Mouse (Mus musculus) cerebellum, postnatal 10 days (tissue): ENCODE measurements around the gene Srxn1.

Source experiments
- DNase-seq, 2 experiments: peaks; one replicate each; pipeline ENCODE4 v3.0.0; 2021; ENCODE audit warnings: mixed read lengths in 2 of 2

The Srxn1 gene

DNA sequence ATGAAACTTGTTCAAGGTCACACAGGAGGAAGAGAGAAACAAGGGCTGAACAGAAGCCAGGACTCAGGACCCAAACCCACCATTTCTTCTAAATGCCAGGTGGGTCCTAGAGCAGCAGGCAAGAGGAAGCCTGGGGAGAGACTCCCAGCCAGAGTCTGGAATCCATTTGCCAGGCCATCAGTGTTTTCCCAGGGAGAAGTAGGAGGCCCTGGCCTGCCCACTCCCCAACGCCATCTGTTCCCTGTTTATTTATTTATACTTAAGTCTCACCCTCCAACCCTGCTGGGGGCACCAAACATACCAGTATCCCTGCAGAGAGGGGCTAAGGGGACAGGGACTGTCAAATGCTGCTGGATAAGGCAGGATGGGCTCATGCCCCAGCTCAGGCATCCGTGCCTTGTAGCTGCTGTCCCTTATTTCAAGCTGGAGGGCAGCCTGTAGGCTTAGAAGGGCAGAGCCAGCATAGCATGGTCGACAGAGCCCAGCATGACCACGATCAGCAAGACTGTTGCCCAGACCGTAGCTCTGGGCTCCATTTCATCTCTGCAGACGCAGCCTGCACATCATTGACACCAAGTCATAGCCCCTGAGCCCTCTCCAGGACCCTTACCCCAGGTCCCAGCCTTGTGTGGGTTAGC is 14.0 kb downstream of the Srxn1 start:
- DNase-seq = peak; percentile 77 to 84

DNA sequence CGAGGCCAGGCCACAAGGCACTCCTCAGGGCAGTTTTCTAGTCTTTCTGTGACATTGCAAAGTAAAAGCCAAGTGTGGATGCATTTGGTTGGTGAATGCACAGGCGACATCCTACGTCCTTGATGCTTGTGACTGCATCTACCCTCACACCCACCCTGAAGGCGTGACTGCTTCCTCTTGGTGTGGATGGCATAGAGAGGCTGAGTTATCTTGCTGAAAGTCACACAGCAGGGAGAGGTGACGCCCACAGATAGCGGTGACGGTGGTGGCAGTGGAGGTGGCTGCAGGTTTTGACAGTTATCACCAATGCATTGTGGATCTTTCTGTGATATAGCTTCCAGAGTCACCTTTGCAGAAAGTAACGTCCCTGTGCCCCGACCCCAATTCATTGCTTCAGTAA is 17.6 kb downstream of the Srxn1 start:
- DNase-seq = no peak

DNA sequence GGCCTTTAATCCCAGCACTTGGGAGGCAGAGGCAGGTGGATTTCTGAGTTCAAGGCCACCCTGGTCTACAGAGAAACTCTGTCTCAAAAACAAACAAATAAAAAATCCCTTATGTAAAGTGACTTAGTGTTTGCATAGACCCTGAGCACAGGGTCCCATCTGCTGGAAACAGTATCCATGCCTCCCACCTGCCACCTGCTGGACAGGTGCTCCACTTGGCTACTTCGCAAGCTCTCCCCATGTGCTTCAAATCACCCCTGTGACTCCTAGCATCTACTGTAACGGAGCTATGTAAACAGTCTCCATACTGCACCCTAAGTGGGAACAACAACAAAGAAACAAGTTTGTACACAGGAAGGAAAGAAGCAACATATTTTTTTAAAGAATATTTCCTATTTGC is 23.3 kb downstream of the Srxn1 start:
- DNase-seq = no peak

DNA sequence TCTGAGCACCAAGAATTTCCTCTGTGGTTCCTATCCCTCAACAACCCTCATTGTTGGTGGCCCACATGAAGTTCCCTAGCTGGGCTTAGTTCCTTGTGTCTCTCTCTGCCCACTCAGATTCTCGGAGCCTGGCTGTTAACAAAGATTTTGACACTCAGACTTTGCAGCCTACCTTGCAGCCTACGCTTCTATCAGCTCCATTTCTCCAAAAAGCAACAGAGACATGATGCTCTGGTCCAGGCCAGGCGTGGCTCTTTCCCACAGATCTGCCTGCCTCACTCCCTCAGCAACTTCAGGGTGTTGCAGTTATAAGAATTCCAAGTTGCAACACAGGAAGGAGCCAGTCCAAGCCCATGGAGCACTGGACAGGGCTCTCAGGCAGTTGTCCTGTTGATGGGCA is 24.5 kb downstream of the Srxn1 start:
- no peak for DNase-seq

DNA sequence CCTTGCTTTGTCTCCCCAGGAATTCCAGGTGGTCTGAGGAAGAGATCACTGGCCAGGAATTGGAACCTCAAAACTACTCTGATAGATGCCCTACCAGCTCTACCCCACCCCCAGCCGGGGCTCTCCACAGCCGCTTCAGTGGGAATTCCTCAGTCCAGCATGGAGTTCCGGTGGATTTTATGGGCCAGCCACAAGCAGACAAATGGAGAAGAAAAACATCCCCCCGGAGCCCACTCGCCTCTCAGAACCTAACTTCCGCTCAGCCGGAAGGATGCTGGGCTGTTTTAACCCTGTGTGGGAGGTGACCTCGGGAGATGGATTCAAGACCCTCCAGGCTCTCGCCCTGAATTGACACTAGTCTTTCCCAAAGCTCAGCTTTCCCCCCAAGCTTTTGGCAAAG is 26.7 kb downstream of the Srxn1 start:
- no peak for DNase-seq

DNA sequence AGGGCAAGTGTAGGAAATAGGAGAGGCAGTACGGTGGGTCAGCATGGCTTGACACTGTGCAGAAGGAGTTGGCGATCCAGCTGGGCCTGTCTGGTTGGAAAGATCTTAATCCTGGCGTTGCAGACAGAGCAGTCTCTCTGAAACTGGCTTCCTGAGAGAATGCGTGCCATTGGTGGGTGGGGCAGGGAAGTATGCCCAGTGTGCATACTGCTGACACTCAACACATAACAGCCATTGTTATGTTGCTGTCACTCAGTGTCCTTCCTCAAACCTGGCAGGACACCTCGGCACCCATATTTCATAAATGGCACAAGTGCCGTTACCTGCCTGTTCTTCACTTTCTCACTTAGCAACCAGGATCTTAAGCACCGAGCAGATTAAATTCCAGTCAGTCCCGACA is 27.4 kb downstream of the Srxn1 start:
- no peak for DNase-seq

DNA sequence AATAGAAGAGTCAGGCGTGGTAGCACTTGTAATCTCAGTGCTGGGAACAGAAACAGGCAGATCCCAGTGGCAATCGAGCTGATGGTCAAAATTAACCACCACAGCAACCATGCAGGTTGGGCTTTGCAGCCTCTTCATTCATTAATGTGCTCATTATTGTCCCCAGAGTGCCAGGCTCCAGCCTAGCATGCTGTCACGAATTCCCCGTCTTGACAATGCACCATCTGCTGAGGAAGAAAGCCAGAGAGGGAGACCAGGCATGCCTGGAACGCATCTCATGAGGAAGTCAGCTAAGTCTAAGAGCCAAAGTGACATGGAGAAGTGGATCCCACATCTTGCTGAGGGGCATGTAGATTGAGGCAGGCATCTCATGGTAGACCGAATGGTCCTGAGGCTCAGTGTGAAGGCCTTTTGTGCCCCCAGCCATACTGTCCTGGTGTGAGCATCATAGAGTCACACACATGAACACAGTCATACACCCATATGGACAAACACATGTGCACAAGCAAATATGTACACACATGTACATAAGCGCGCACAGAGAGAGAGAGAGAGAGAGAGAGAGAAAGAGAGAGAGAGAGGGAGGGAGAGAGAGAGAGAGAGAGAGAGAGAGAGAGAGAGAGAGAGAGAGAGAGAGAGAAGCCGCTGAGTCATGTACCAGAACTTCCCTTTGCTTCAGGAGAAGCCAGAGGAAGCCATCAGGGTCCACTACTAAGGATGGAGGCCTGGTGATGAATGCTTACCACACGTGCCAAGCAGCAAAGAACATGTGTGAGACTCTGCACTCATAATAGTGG is 34.1 kb downstream of the Srxn1 start:
- peak; percentile 70 to 77 for DNase-seq

DNA sequence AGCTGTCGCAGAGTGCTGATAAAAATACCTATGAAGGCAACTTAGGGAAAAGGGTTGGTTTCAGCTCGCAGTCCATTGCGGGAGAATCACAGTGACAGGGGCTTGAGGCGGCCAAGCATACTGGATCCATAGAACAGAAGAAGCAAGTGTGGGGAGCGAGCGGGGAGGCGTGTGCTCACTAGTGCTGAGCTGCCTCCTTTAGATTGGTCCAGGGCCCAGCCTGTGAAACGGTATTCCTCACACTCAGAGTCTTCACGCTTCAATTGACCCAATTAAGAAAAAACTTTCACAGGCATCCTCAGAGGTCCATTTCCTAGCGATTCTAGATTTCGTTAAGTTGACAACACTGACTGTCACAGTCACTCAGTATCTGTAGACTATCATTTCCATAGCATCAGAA is 35.6 kb downstream of the Srxn1 start:
- DNase-seq = no peak

DNA sequence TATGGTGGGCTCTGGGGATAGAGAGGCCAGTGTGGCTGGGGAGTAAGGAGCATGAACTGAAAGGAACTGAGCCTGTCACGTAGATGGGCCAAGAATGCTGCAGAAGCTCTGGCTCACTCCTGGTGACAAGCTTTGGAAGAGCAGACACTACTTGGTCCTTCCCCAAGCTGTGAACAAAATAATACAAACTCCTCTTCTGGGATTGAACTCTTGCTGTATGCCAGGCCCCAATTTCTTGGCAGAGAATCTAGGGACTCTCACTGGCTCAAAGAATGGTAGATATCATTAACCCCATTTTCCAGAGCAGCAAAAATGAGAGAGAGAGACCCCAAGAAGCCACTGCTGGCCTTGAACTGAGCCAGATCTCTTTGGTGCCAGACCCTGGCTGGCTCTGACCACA is 36.2 kb downstream of the Srxn1 start:
- no peak for DNase-seq

DNA sequence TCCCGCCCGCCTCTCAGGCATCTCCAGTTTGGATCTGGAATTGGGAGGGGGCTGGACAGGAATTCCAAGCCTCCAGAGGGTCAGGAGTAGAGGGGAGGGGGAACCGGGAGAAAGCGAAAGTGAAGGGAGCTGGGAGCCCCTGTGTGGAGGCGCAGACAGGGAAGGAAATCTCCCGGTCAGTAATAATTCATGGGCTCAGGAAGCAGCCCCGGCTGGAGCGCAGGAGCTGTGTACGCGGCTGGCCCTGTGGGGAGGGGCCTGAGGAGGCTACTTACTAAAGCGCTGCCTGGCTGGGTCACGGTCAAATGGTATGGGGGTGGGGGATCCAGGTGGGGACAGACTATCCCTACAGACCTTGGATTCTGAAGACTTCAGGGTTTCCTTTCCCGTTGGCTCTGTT is 36.7 kb downstream of the Srxn1 start:
- peak in 1 of 2 experiments; percentile 56 for DNase-seq

DNA sequence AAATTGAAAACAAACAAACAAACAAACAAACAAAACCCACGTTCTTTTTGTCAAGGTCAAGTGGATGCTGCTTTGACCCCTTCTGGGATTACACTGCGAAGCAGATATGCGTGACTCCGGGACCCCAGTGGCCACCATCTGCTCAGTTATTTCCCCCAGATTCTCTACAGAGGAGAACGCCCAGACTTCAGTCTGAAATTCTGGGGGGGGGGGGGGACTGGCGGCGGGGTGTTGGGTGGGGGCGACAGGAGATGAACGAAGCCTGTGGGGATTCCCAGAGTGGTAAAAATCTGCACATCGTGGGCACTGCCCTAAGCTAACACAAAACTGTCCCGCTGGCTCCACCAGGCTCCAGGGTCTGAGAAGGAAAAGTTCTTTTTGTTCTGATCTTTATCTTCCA is 37.3 kb downstream of the Srxn1 start:
- no peak for DNase-seq

DNA sequence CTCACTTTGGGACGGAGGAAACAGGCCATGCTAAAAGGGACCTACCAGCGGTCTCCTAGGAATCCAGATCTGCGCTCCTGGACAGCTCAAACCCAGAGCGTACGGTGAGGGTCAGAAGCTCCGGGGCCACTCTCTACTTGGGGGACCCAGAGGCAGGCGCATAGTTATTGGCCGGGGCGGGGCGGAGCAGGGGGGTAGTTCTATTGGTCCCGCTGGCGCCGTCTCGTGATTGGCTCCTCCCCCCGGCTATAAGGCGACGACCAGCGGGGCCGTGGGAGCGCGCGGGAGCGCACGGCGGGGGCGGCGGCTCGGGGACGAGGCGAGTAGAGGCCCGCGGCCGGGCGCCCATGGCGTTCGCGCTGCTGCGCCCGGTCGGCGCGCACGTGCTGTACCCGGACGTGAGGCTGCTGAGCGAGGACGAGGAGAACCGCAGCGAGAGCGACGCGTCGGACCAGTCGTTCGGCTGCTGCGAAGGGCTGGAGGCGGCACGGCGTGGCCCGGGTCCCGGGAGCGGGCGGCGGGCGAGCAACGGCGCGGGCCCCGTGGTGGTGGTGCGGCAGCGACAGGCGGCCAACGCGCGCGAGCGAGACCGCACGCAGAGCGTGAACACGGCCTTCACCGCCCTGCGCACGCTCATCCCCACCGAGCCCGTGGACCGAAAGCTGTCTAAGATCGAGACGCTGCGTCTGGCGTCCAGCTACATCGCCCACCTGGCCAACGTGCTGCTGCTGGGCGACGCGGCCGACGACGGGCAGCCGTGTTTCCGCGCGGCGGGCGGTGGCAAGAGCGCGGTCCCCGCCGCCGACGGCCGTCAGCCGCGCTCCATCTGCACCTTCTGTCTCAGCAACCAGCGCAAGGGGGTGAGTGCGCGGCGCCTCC is 38.2 kb downstream of the Srxn1 start, which contains the start of gene Tcf15:
Gene Tcf15 (plus strand): TSS at position 283 of the 879 bp plus-strand sequence.
- DNase-seq = peak; percentile 81 to 85

DNA sequence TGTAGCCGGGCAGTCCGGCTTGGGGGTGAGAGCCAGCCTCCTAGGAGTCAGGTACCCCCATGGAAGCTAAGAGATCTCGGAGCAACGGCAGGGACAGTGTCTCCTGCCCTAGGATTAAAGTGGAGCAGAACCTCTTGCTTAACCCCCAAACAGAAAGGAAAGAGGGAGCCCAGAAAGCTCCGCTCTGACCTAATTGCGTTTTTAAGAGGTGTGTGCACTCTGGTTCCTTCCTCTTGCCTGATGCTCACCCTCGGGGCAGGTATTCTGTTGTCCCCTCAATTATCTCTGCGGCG is 38.8 kb downstream of the Srxn1 start:
- DNase-seq = no peak

DNA sequence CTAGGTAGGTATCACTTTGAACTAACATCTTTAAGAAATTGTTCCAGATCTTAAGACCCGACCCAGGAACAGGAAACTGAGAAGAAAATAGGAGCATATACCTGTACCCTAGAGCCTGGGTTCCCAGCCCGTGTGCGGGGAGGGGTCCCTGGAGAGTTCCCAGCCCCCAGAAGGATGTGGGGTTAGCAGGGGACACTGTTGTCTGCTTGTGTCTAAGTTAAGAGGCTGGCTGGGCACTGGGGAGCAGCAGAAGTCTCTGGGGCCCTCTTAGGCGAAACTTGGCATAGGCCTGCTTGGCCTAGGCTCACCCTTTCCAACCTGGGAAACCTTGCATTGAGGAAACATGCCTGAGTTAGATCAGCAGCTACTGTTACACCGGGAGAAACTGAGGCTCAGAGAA is 39.2 kb downstream of the Srxn1 start:
- no peak for DNase-seq

DNA sequence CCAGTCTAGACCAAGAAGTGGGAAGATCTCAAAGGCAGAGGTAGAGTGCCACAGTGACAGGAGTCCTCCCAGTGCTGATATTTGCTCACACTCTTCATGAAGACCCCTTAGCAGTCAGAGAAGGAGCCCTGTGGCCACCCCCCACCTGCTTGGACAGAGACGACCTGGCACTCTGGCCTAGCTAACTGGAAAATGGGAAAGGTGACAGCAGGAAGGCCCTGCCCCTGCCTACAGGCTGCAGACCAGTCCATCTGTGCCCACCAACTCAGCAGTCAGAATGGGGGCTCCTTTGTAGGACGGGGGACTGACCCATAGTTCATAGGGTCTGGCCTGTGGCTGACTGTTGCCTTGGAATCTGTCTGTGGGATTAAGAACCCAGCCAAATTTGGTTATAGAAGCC is 40.4 kb downstream of the Srxn1 start:
- DNase-seq = peak; percentile 29 to 36

DNA sequence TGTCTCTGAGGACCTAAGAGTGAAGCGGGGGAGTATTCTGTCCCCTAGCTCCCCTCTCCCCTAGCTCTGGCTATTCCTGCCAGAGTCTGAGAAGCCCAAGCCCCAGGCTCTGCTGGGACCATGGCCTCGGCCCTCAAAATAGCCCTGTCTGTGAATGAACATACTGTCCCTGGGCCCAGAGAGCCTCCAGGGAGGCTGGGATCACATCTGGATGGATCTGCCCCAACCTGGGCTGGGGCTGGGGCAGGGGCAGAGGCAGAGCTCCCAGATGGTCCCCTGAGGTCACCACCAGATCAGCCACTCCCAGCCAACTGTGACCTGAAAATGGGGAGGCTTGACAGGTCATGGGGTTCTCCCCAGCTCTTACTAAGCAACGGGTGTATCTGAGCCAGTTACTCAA is 41.8 kb downstream of the Srxn1 start:
- no peak for DNase-seq

DNA sequence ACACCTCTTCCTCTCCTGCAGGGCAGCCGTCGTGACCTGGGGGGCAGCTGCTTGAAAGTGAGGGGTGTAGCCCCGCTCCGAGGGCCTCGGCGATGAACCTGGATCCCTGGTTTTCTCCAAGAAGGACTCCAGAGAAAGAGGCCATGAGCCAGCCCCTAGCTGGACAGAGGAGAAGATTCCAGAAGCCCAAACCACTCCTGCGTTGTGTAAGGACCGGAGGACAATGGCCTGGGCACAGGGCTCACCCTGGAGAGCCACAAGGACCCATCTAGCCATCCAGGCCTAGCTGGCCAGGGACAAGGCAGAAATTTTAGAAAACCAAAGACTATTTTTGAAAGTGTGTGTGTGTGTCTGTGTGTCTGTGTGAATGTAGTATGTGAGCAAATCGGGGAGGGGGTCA is 43.4 kb downstream of the Srxn1 start:
- DNase-seq = no peak

DNA sequence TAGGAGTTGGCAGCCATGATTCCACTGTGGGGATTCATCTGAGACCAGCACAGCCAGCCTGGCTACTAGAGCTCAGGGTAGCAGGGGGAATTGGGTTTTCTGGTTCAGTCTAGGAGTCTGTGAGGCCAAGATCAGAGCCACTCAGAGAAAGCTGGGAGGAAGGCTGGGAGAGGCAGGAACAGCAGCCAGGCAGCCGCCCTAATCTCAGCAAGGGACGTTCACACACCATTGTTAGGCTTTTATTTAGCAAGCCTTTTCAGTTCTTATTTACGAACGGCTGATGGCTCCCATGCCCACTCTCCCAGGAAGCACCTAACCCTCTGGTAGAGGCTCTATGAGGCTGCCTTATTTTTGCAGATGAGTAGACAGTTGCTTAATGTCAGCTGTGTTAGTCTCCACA is 44.6 kb downstream of the Srxn1 start:
- no peak for DNase-seq

DNA sequence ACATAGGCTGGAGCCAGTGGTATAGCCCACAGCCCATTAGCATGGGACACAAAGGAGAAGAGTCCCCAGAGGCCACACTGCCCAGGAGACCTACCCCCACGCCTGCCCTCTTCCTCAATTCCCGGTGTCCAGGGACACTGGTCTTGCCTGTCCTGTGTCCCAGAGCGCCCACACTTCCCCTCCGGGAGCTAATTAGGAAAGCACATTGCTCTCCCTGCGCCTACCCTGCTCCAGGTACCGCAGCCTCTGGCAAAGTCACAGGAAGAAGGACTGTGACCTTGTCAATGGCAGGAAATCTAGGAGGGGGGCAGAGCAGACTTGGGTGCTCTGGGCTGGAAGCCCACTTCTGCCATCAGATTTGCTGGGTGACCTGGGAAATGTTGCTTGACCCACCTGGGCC is 45.1 kb downstream of the Srxn1 start:
- no peak for DNase-seq

DNA sequence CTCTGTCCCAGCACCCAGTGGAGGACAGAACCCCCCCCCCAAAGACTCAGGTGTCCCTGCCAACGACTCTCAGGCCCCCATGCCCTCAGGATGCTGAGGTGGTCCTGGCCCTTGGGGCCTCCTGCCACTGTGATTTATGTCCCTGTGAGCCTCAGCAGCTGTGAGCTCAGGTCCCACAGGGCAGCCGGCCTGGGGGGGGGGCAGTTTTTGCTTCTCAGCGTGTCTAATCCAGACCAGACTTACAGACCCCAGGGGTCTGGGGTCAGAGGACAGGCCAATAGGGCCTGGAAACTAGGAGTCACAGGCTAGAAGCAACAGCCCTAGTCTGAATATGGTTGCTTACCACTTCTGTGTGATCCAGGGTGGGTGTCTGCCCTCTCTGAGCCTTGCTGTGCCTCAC is 48.0 kb downstream of the Srxn1 start:
- DNase-seq = no peak

DNA sequence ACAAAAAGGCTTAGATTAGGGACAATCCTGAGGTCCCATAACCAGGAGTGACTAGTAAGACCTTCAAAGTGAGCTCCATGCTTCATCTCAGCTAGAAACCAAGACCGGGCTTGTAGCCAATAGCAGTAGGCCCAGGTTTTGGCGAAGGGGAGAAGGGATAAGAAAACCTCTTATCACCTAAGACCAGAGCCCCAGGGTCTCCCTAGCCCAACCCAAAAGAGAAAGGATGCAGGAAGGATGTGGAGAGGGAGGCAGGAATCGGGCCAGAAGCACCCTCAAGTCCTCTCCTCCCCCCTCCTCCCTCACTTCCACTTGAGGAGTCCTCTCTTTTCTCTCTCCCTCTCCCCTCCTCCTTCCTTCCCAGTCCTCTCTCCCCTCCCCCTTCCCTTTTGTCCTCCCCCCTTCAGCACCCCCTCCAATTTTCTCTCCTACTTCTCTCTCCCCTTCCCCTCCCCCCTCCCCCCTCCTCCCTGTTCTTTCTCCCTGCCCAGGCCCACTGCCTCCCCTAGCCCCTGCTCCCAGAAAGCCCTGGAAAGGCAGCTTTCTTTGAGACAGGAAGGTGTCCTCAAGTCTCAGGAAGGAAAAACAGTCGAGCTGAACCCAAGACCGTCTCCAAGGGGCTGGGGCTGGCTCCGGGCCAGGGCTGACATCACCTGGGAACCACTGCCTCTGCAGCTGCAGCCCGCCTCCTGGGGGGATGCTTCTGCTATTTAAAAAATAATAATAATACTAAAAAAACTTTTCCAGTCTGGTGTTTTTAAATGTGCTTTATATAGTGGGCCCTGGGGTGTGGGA is 50.3 kb downstream of the Srxn1 start:
- peak in 1 of 2 experiments; percentile 42 for DNase-seq

DNA sequence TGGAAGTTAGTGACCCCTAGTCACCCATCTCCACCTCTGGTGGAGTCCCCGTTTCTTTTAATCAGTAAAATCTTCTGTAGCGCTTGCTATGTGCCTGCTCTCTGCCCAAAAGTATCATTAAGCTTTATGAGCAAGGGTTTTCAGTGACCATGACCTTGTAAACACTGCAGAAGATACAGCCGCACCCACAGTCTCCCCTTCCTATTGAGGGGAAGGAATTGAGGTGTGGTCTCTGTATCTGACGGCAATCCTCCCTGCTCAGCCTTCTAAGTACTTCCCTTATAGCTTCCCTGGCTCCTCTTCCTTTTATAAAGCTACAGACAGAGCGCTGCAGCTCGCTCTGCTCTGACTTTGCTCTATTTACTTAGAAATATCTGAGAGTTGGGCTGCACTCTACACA is 51.2 kb downstream of the Srxn1 start:
- DNase-seq = no peak

DNA sequence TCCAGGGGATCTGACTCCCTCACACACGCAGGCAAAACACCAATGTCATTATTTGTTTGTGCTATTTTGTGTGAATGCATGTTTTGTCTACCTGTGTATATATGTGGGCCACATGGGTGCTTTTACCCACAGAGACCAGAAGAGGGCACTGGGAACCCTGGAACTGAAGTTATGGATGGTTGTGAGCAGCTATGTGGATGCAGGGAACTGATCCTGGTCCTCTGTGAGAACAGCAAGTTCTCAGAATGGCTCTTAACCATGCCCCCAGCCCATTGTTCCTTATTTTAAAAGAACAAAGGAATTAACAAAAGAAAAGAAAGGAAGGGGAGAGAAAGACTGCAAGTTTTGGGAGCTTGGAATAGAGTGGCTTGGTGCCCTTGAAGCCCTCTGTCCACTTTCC is 54.2 kb downstream of the Srxn1 start:
- no peak for DNase-seq
